Mouse (Mus musculus): ENCODE measurements around the gene Ifne. TPM values are rescaled to one million over a fixed set of nuclear protein-coding genes. Genes with fewer than 3 reads are reported as not detected.
"Not testable (repeated sequence)": the region's sequence is repeated elsewhere in the genome, so short reads cannot be mapped to it uniquely, and the experiment has no call there.

Gene Ifne
- total and polyA plus RNA-seq, 3 experiments: not detected

GRCm38 (mm10) chr4:88838828-88839227, 41.2 kb downstream of the Ifne start:
- no peak overlapping the region for H3K27ac ChIP-seq (ENCODE audit: insufficient read depth, low read depth)
- peaks cover 49% of the 10 kb centered on the region for H3K27me3 ChIP-seq (replicated peaks)
- in situ Hi-C loops (cut with MboI; ENCODE audit: low pct_ligation_motif_present, low pct_unique_long_range_greater_than_20kb, low sequenced_read_pairs): no loop called here
- peak; percentile 53 to 74; a peak in 3 of 4 replicates for TF ChIP-seq CTCF (conservative IDR thresholded peaks at IDR 0.05 in 1 of 2, IDR thresholded peaks at IDR 0.05 in 1 of 2; ENCODE audit: low read depth in 2 of 2, low read length in 2 of 2)
- TF ChIP-seq NRF1 (IDR thresholded peaks at IDR 0.05; ENCODE audit: low read depth, low read length): no peak
- TF ChIP-seq MEF2A (IDR thresholded peaks at IDR 0.05; ENCODE audit: borderline replicate concordance, low read depth, low read length): no peak
- TF ChIP-seq ZNF384 (IDR thresholded peaks at IDR 0.05; ENCODE audit: low read depth, low read length): no peak
- TF ChIP-seq TBP (conservative IDR thresholded peaks at IDR 0.05; ENCODE audit: low read depth, low read length): no peak
- no peak for TF ChIP-seq ZC3H11A (IDR thresholded peaks at IDR 0.05; ENCODE audit: low read depth, low read length)
- TF ChIP-seq UBTF (IDR thresholded peaks at IDR 0.05; ENCODE audit: low read depth, low read length): no peak
- peak; percentile 14 for TF ChIP-seq RAD21 (IDR thresholded peaks at IDR 0.05; ENCODE audit: low read depth, low read length)
- no peak for TF ChIP-seq POLR2AphosphoS2 (IDR thresholded peaks at IDR 0.05; ENCODE audit: low read depth, low read length)
- peak; percentile 14; the same call in 1 of the 2 replicates for TF ChIP-seq SMC3 (IDR thresholded peaks at IDR 0.05; ENCODE audit: low read depth, low read length)
- H3K4me2 ChIP-seq (ENCODE audit: insufficient read depth, low read depth, poor library complexity, severe bottlenecking): no peak overlapping the region
- dilution Hi-C loops (cut with MboI; ENCODE audit: extremely low pct_ligation_motif_present, extremely low pct_unique_long_range_greater_than_20kb, low sequenced_read_pairs): no loop called here
- H3K4me1 ChIP-seq (ENCODE audit: control insufficient read depth in 1 of 2, insufficient read depth in 2 of 2): peaks cover 5 to 10% of the 10 kb centered on the region in 2 experiments; a peak in 3 of 4 replicates
- no peaks in the 10 kb centered on the region for H3K9me3 ChIP-seq (replicated peaks; ENCODE audit: low read length)
- no peaks in the 10 kb centered on the region for H3K36me3 ChIP-seq (replicated peaks in 1 of 2; ENCODE audit: control insufficient read depth in 1 of 2, insufficient read depth in 1 of 2, low read length in 1 of 2)
- no peak overlapping the region for H3K4me3 ChIP-seq (replicated peaks in 1 of 3; ENCODE audit: low read depth in 2 of 3, low read length in 2 of 3, poor library complexity in 1 of 3)
- peak; percentile 15 for DNase-seq (ENCODE audit: extremely low read depth)
- H3K9ac ChIP-seq (ENCODE audit: insufficient read depth, low read depth): no peak overlapping the region
- no peaks in the 10 kb centered on the region for H3K79me2 ChIP-seq (replicated peaks; ENCODE audit: control insufficient read depth, extremely low read depth, insufficient read depth, poor library complexity, severe bottlenecking)

GRCm38 (mm10) chr4:88835225-88835624, 44.8 kb downstream of the Ifne start, which contains the start of gene Ifna5:
Gene Ifna5 (plus strand): TSS chr4:88835525.
- H3K36me3 ChIP-seq (replicated peaks in 1 of 2; ENCODE audit: control insufficient read depth in 1 of 2, insufficient read depth in 1 of 2, low read length in 1 of 2); dilution Hi-C loops (cut with MboI; ENCODE audit: extremely low pct_ligation_motif_present, extremely low pct_unique_long_range_greater_than_20kb, low sequenced_read_pairs); H3K9ac ChIP-seq (ENCODE audit: insufficient read depth, low read depth); H3K9me3 ChIP-seq (replicated peaks; ENCODE audit: low read length); H3K27ac ChIP-seq (ENCODE audit: insufficient read depth, low read depth); DNase-seq (ENCODE audit: extremely low read depth); H3K4me2 ChIP-seq (ENCODE audit: insufficient read depth, low read depth, poor library complexity, severe bottlenecking); in situ Hi-C loops (cut with MboI; ENCODE audit: low pct_ligation_motif_present, low pct_unique_long_range_greater_than_20kb, low sequenced_read_pairs); H3K4me3 ChIP-seq (replicated peaks in 1 of 3; ENCODE audit: low read depth in 2 of 3, low read length in 2 of 3, poor library complexity in 1 of 3); H3K4me1 ChIP-seq (ENCODE audit: control insufficient read depth in 1 of 2, insufficient read depth in 2 of 2); H3K79me2 ChIP-seq (replicated peaks; ENCODE audit: control insufficient read depth, extremely low read depth, insufficient read depth, poor library complexity, severe bottlenecking): not testable (repeated sequence)
- peaks cover 32% of the 10 kb centered on the region for H3K27me3 ChIP-seq (replicated peaks)

GRCm38 (mm10) chr4:88830523-88830922, 49.5 kb downstream of the Ifne start:
- Histone ChIP-seq H3K27ac (ENCODE audit: insufficient read depth, low read depth) (no peak overlapping the region), H3K4me3 (replicated peaks in 1 of 3; ENCODE audit: low read depth in 2 of 3, low read length in 2 of 3, poor library complexity in 1 of 3) (no peak overlapping the region), H3K36me3 (replicated peaks in 1 of 2; ENCODE audit: control insufficient read depth in 1 of 2, insufficient read depth in 1 of 2, low read length in 1 of 2) (no peaks in the 10 kb centered on the region), H3K79me2 (replicated peaks; ENCODE audit: control insufficient read depth, extremely low read depth, insufficient read depth, poor library complexity, severe bottlenecking) (no peaks in the 10 kb centered on the region), H3K27me3 (replicated peaks) (peaks cover 22% of the 10 kb centered on the region), H3K4me1 (ENCODE audit: control insufficient read depth in 1 of 2, insufficient read depth in 2 of 2) (no peaks in the 10 kb centered on the region; a peak in 1 of 4 replicates), H3K9me3 (replicated peaks; ENCODE audit: low read length) (peaks cover 9% of the 10 kb centered on the region), H3K4me2 (ENCODE audit: insufficient read depth, low read depth, poor library complexity, severe bottlenecking) (no peak overlapping the region), H3K9ac (ENCODE audit: insufficient read depth, low read depth) (no peak overlapping the region)
- in situ Hi-C loops (cut with MboI; ENCODE audit: low pct_ligation_motif_present, low pct_unique_long_range_greater_than_20kb, low sequenced_read_pairs) (no loop called here), dilution Hi-C loops (cut with MboI; ENCODE audit: extremely low pct_ligation_motif_present, extremely low pct_unique_long_range_greater_than_20kb, low sequenced_read_pairs) (no loop called here)
- peak; percentile 11 for DNase-seq (ENCODE audit: extremely low read depth)
- TF ChIP-seq JUN (IDR thresholded peaks at IDR 0.05; ENCODE audit: insufficient read depth, low read depth, low read length) (no peak), ZNF384 (IDR thresholded peaks at IDR 0.05; ENCODE audit: low read depth, low read length) (peak; percentile 80), POLR2A (IDR thresholded peaks at IDR 0.05; ENCODE audit: low read depth, low read length) (no peak), MYC (IDR thresholded peaks at IDR 0.05; ENCODE audit: low read depth, low read length) (no peak), BHLHE40 (IDR thresholded peaks at IDR 0.05; ENCODE audit: low read depth, low read length) (no peak), CTCF (conservative IDR thresholded peaks at IDR 0.05 in 1 of 2, IDR thresholded peaks at IDR 0.05 in 1 of 2; ENCODE audit: low read depth in 2 of 2, low read length in 2 of 2) (peak in 1 of 2 experiments; percentile 70; a peak in 3 of 4 replicates), SMC3 (IDR thresholded peaks at IDR 0.05; ENCODE audit: low read depth, low read length) (peak; percentile 22; the same call in 1 of the 2 replicates), RAD21 (IDR thresholded peaks at IDR 0.05; ENCODE audit: low read depth, low read length) (peak; percentile 36)

Other genes with a start within 250 kb of the Ifne start
Only the 20 nearest of the 27 such genes appear.
- gene Gm13271, start 125.3 kb downstream of the Ifne start, total RNA-seq (2012; rRNA removed): not detected in 2 replicates
- not detected in 2 replicates for gene Gm13271, start 125.3 kb downstream of the Ifne start, total RNA-seq (2014; rRNA removed)
- not detected in 2 replicates for gene Gm13271, start 125.3 kb downstream of the Ifne start, polyA plus RNA-seq (2012; ENCODE audit: insufficient read length, low read depth)
- not detected in 2 replicates for gene Gm13283, start 120.1 kb downstream of the Ifne start, total RNA-seq (2012; rRNA removed)
- gene Gm13283, start 120.1 kb downstream of the Ifne start, total RNA-seq (2014; rRNA removed): not detected in 2 replicates
- gene Gm13283, start 120.1 kb downstream of the Ifne start, polyA plus RNA-seq (2012; ENCODE audit: insufficient read length, low read depth): not detected in 2 replicates
- not detected in 2 replicates for gene Gm13290, start 106.4 kb downstream of the Ifne start, total RNA-seq (2012; rRNA removed)
- not detected in 2 replicates for gene Gm13290, start 106.4 kb downstream of the Ifne start, total RNA-seq (2014; rRNA removed)
- gene Gm13290, start 106.4 kb downstream of the Ifne start, polyA plus RNA-seq (2012; ENCODE audit: insufficient read length, low read depth): not detected in 2 replicates
- not detected in 2 replicates for gene Gm13289, start 103.3 kb downstream of the Ifne start, total RNA-seq (2012; rRNA removed)
- gene Gm13289, start 103.3 kb downstream of the Ifne start, total RNA-seq (2014; rRNA removed): not detected in 2 replicates
- not detected in 2 replicates for gene Gm13289, start 103.3 kb downstream of the Ifne start, polyA plus RNA-seq (2012; ENCODE audit: insufficient read length, low read depth)
- gene Gm13272, start 100.4 kb downstream of the Ifne start, total RNA-seq (2012; rRNA removed): not detected in 2 replicates
- gene Gm13272, start 100.4 kb downstream of the Ifne start, total RNA-seq (2014; rRNA removed): not detected in 2 replicates
- gene Gm13272, start 100.4 kb downstream of the Ifne start, polyA plus RNA-seq (2012; ENCODE audit: insufficient read length, low read depth): not detected in 2 replicates
- gene Ifnz, start 98.1 kb downstream of the Ifne start, total RNA-seq (2012; rRNA removed): not detected in 2 replicates
- not detected in 2 replicates for gene Ifnz, start 98.1 kb downstream of the Ifne start, total RNA-seq (2014; rRNA removed)
- gene Ifnz, start 98.1 kb downstream of the Ifne start, polyA plus RNA-seq (2012; ENCODE audit: insufficient read length, low read depth): not detected in 2 replicates
- not detected in 2 replicates for gene Gm13276, start 94.5 kb downstream of the Ifne start, total RNA-seq (2012; rRNA removed)
- gene Gm13276, start 94.5 kb downstream of the Ifne start, total RNA-seq (2014; rRNA removed): not detected in 2 replicates
- not detected in 2 replicates for gene Gm13276, start 94.5 kb downstream of the Ifne start, polyA plus RNA-seq (2012; ENCODE audit: insufficient read length, low read depth)
- gene Gm13277, start 91.6 kb downstream of the Ifne start, total RNA-seq (2012; rRNA removed): not detected in 2 replicates
- gene Gm13277, start 91.6 kb downstream of the Ifne start, total RNA-seq (2014; rRNA removed): not detected in 2 replicates
- gene Gm13277, start 91.6 kb downstream of the Ifne start, polyA plus RNA-seq (2012; ENCODE audit: insufficient read length, low read depth): not detected in 2 replicates
- gene Gm13278, start 88.7 kb downstream of the Ifne start, total RNA-seq (2012; rRNA removed): not detected in 2 replicates
- not detected in 2 replicates for gene Gm13278, start 88.7 kb downstream of the Ifne start, total RNA-seq (2014; rRNA removed)
- gene Gm13278, start 88.7 kb downstream of the Ifne start, polyA plus RNA-seq (2012; ENCODE audit: insufficient read length, low read depth): not detected in 2 replicates
- gene Gm13275, start 85.7 kb downstream of the Ifne start, total RNA-seq (2012; rRNA removed): not detected in 2 replicates
- not detected in 2 replicates for gene Gm13275, start 85.7 kb downstream of the Ifne start, total RNA-seq (2014; rRNA removed)
- gene Gm13275, start 85.7 kb downstream of the Ifne start, polyA plus RNA-seq (2012; ENCODE audit: insufficient read length, low read depth): not detected in 2 replicates
- gene Gm13279, start 82.8 kb downstream of the Ifne start, total RNA-seq (2012; rRNA removed): not detected in 2 replicates
- gene Gm13279, start 82.8 kb downstream of the Ifne start, total RNA-seq (2014; rRNA removed): not detected in 2 replicates
- not detected in 2 replicates for gene Gm13279, start 82.8 kb downstream of the Ifne start, polyA plus RNA-seq (2012; ENCODE audit: insufficient read length, low read depth)
- not detected in 2 replicates for gene Gm13285, start 80.5 kb downstream of the Ifne start, total RNA-seq (2012; rRNA removed)
- not detected in 2 replicates for gene Gm13285, start 80.5 kb downstream of the Ifne start, total RNA-seq (2014; rRNA removed)
- gene Gm13285, start 80.5 kb downstream of the Ifne start, polyA plus RNA-seq (2012; ENCODE audit: insufficient read length, low read depth): not detected in 2 replicates
- not detected in 2 replicates for gene Gm13287, start 76.9 kb downstream of the Ifne start, total RNA-seq (2012; rRNA removed)
- not detected in 2 replicates for gene Gm13287, start 76.9 kb downstream of the Ifne start, total RNA-seq (2014; rRNA removed)
- not detected in 2 replicates for gene Gm13287, start 76.9 kb downstream of the Ifne start, polyA plus RNA-seq (2012; ENCODE audit: insufficient read length, low read depth)
- not detected in 2 replicates for gene Gm13288, start 74.7 kb downstream of the Ifne start, total RNA-seq (2012; rRNA removed)
- not detected in 2 replicates for gene Gm13288, start 74.7 kb downstream of the Ifne start, total RNA-seq (2014; rRNA removed)
- not detected in 2 replicates for gene Gm13288, start 74.7 kb downstream of the Ifne start, polyA plus RNA-seq (2012; ENCODE audit: insufficient read length, low read depth)
- gene Ifna7, start 64.0 kb downstream of the Ifne start, total RNA-seq (2012; rRNA removed): not detected in 2 replicates
- not detected in 2 replicates for gene Ifna7, start 64.0 kb downstream of the Ifne start, total RNA-seq (2014; rRNA removed)
- not detected in 2 replicates for gene Ifna7, start 64.0 kb downstream of the Ifne start, polyA plus RNA-seq (2012; ENCODE audit: insufficient read length, low read depth)
- gene Ifna11, start 60.2 kb downstream of the Ifne start, total RNA-seq (2012; rRNA removed): not detected in 2 replicates
- not detected in 2 replicates for gene Ifna11, start 60.2 kb downstream of the Ifne start, total RNA-seq (2014; rRNA removed)
- not detected in 2 replicates for gene Ifna11, start 60.2 kb downstream of the Ifne start, polyA plus RNA-seq (2012; ENCODE audit: insufficient read length, low read depth)
- not detected in 2 replicates for gene Ifna6, start 52.8 kb downstream of the Ifne start, total RNA-seq (2012; rRNA removed)
- not detected in 2 replicates for gene Ifna6, start 52.8 kb downstream of the Ifne start, total RNA-seq (2014; rRNA removed)
- gene Ifna6, start 52.8 kb downstream of the Ifne start, polyA plus RNA-seq (2012; ENCODE audit: insufficient read length, low read depth): not detected in 2 replicates
- not detected in 2 replicates for gene Ifna5, start 44.7 kb downstream of the Ifne start, total RNA-seq (2012; rRNA removed)
- not detected in 2 replicates for gene Ifna5, start 44.7 kb downstream of the Ifne start, total RNA-seq (2014; rRNA removed)
- gene Ifna5, start 44.7 kb downstream of the Ifne start, polyA plus RNA-seq (2012; ENCODE audit: insufficient read length, low read depth): not detected in 2 replicates
- not detected in 2 replicates for gene Ifna4, start 38.3 kb downstream of the Ifne start, total RNA-seq (2012; rRNA removed)
- gene Ifna4, start 38.3 kb downstream of the Ifne start, total RNA-seq (2014; rRNA removed): not detected in 2 replicates
- gene Ifna4, start 38.3 kb downstream of the Ifne start, polyA plus RNA-seq (2012; ENCODE audit: insufficient read length, low read depth): not detected in 2 replicates
- gene Ifna1, start 30.1 kb downstream of the Ifne start, total RNA-seq (2012; rRNA removed): not detected in 2 replicates
- not detected in 2 replicates for gene Ifna1, start 30.1 kb downstream of the Ifne start, total RNA-seq (2014; rRNA removed)
- not detected in 2 replicates for gene Ifna1, start 30.1 kb downstream of the Ifne start, polyA plus RNA-seq (2012; ENCODE audit: insufficient read length, low read depth)